Mouse (Mus musculus) urinary bladder, adult 2 months (tissue): ENCODE measurements around the gene Miip. TPM values are rescaled to one million over a fixed set of nuclear protein-coding genes. Genes with fewer than 3 reads are reported as not detected.
A peak's percentile ranks its signal among the peaks of the same experiment; 100 is the strongest.

Source experiments
- DNase-seq: peaks from one replicate; pipeline ENCODE4 v3.0.0; 2022; ENCODE audit warnings: low spot score
- polyA plus RNA-seq: library from polyadenylated mRNA; depleted of rRNA; stranded (reverse); fragments of >200 nt; gene quantifications from 2 replicates; pipeline ENCODE4 v1.2.3, GENCODE M21; 2012; rRNA removed

Miip gene
- polyA plus RNA-seq: 43.3 and 57.4 TPM in 2 replicates

GRCm38 (mm10) chr4:147868450-147869031, at the start of gene Miip, which contains the start of gene Fv1:
Miip (minus strand) TSS chr4:147868816.
Fv1 (plus strand) TSS chr4:147868979.
- DNase-seq: peak; percentile 76

- no peak for DNase-seq
Measured at GRCm38 (mm10) chr4:147909486-147909885, 40.9 kb upstream of the Miip start.

GRCm38 (mm10) chr4:147906230-147906629, 37.6 kb upstream of the Miip start:
- peak; percentile 34 for DNase-seq

- DNase-seq: no peak
Measured at GRCm38 (mm10) chr4:147905090-147905659, 36.6 kb upstream of the Miip start.

GRCm38 (mm10) chr4:147904313-147905089, 35.9 kb upstream of the Miip start, which contains the start of gene Mfn2:
Mfn2 (minus strand) TSS chr4:147904704.
- peak; percentile 94 for DNase-seq

GRCm38 (mm10) chr4:147903601-147904000, 35.0 kb upstream of the Miip start:
- no peak for DNase-seq

- no peak for DNase-seq
Measured at GRCm38 (mm10) chr4:147902906-147903500, 34.4 kb upstream of the Miip start.

- DNase-seq: no peak
Measured at GRCm38 (mm10) chr4:147900452-147900851, 31.8 kb upstream of the Miip start.

- no peak for DNase-seq
Measured at GRCm38 (mm10) chr4:147897348-147897747, 28.7 kb upstream of the Miip start.

- no peak for DNase-seq
Measured at GRCm38 (mm10) chr4:147896411-147896810, 27.8 kb upstream of the Miip start.

GRCm38 (mm10) chr4:147895815-147896330, 27.3 kb upstream of the Miip start:
- no peak for DNase-seq

GRCm38 (mm10) chr4:147890341-147890740, 21.7 kb upstream of the Miip start:
- DNase-seq: no peak

GRCm38 (mm10) chr4:147888237-147888636, 19.6 kb upstream of the Miip start:
- DNase-seq: no peak

- DNase-seq: no peak
Measured at GRCm38 (mm10) chr4:147887277-147887676, 18.7 kb upstream of the Miip start.

- no peak for DNase-seq
Measured at GRCm38 (mm10) chr4:147886158-147886557, 17.5 kb upstream of the Miip start.

GRCm38 (mm10) chr4:147884138-147884537, 15.5 kb upstream of the Miip start:
- no peak for DNase-seq

GRCm38 (mm10) chr4:147883041-147883440, 14.4 kb upstream of the Miip start:
- no peak for DNase-seq

GRCm38 (mm10) chr4:147881792-147882191, 13.2 kb upstream of the Miip start:
- DNase-seq: no peak

- no peak for DNase-seq
Measured at GRCm38 (mm10) chr4:147879865-147880264, 11.2 kb upstream of the Miip start.

- DNase-seq: no peak
Measured at GRCm38 (mm10) chr4:147879456-147879855, 10.8 kb upstream of the Miip start.

GRCm38 (mm10) chr4:147878537-147878936, 9.9 kb upstream of the Miip start:
- no peak for DNase-seq
